Mouse (Mus musculus) cerebellum, adult 2 months (tissue): ENCODE data around the gene Lysmd1.

Source experiments
- CTCF ChIP-seq: fragments of 200-500 bp; IDR thresholded peaks from 2 replicates; pipeline ENCODE4 v1.5.1; 2011; ENCODE audit warnings: low read depth, mild to moderate bottlenecking, control low read depth, low read length, moderate library complexity, borderline replicate concordance; ENCODE audit not compliant: insufficient read depth
- POLR2A ChIP-seq: fragments of 200-500 bp; IDR thresholded peaks from 2 replicates; pipeline ENCODE4 v1.6.1; 2011; ENCODE audit warnings: low read length, control low read depth, borderline replicate concordance; ENCODE audit not compliant: insufficient read depth

DNA sequence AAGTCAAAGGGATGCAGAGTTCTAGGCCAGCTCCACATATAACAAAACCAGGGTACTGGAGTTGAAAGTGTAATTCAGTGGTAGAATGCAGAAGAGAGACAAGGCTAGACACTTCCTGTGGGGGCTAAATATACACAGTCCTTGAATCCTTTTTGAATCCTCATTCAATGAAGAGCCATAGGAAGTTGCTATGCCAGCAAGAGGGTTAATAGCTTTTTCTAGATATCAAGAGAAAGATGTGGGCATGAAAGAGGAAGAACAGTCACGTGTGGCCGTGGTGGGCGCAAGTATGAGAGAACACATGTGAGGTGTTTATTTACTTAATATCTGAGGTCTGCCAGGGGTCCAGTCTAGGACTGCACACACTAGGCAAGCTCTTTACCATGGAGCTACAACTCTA lies 2.4 kb downstream of the Lysmd1 start:
- TF ChIP-seq CTCF (no peak), POLR2A (no peak)
